Mouse (Mus musculus): ENCODE measurements around the gene Nova2.

Nova2 gene

GRCm38 (mm10) chr7:19007026-19007977 is 81.6 kb downstream of the Nova2 start:
- DNase-seq (ENCODE audit: low read depth, low spot score), result no peak

GRCm38 (mm10) chr7:19010581-19010980 is 84.9 kb downstream of the Nova2 start:
- DNase-seq (ENCODE audit: low read depth, low spot score), result no peak

GRCm38 (mm10) chr7:19012025-19012621 is 86.4 kb downstream of the Nova2 start:
- no peak for DNase-seq (ENCODE audit: low read depth, low spot score)

DNA sequence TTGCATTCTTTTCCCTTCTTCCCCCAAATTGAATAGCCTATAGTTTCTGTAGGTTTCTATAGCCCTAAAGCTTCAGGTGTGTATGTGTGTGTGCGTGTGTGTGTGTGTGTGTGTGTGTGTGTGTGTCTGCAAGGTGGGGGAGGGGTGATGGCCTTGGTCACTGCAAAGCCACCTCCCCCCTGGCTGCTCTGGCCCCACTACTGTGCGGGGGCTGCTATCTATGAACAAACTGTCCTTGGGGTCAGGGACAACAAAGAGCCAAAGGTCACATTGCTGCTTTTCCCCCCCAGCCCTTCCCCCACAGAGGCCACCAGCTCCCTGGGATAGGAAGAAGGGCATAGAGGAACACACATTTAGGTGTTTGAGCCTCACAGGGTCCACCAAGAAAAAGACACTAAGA is 87.2 kb downstream of the Nova2 start:
- DNase-seq (ENCODE audit: low read depth, low spot score), result no peak

DNA sequence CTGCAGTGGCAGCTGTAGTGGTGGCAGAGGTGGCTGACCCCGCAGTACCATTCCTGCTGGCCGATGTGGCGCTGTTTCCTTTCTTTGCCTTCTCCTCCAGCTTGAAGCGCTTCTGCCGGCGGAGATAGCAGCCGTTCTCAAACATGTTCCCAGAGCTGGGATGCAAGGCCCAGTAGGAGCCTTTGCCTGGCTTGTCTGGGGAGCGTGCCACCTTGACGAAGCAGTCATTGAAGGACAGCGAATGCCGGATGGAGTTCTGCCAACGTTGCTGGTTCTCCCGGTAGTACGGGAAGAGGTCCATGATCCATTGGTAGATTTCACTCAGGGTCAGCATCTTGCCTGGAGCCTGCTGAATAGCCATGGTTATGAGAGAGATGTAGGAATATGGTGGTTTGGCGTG is 88.8 kb downstream of the Nova2 start:
- no peak for DNase-seq (ENCODE audit: low read depth, low spot score)
